Mouse (Mus musculus): ENCODE measurements at regions not wholly inside any gene's neighbourhood (a gene's known extent, or its start where the extent isn't known, plus 50 kb on each side); places are given as distances from the start of the nearest gene placed in this dataset.

GRCm38 (mm10) chr12:106460650-106461049 is 450.6 kb downstream of the Vrk1 start:
- no peaks in the 10 kb centered on the region for H3K79me3 ChIP-seq (ENCODE audit: low read depth)
- TF ChIP-seq FOSL1 (IDR thresholded peaks at IDR 0.05; ENCODE audit: insufficient read depth, low read length, poor library complexity, severe bottlenecking) = no peak
- no peak for TF ChIP-seq CEBPB (IDR thresholded peaks at IDR 0.05; ENCODE audit: low read depth)
- TF ChIP-seq MYOD1 (IDR thresholded peaks at IDR 0.05; ENCODE audit: control insufficient read depth, insufficient read length, low read depth) = no peak
- TF ChIP-seq USF1 (IDR thresholded peaks at IDR 0.05; ENCODE audit: low read depth) = no peak
- TF ChIP-seq MAX (IDR thresholded peaks at IDR 0.05) = no peak
- TF ChIP-seq MYOG (IDR thresholded peaks at IDR 0.05; ENCODE audit: control insufficient read depth, extremely low read depth, insufficient read length) = no peak
- no peak for TF ChIP-seq CTCF (IDR thresholded peaks at IDR 0.05; ENCODE audit: control insufficient read depth, insufficient read depth, insufficient read length)
- H3K4me3 ChIP-seq (ENCODE audit: insufficient read depth, poor library complexity, severe bottlenecking) = no peak overlapping the region
- H3K27me3 ChIP-seq (ENCODE audit: control insufficient read depth, insufficient read depth, insufficient read length) = no peaks in the 10 kb centered on the region
- H3K79me2 ChIP-seq (ENCODE audit: control insufficient read depth, insufficient read depth) = no peaks in the 10 kb centered on the region
- no peak overlapping the region for H3ac ChIP-seq (ENCODE audit: control insufficient read depth, insufficient read length, low read depth)
- H3K36me3 ChIP-seq (ENCODE audit: control insufficient read depth, insufficient read depth) = no peaks in the 10 kb centered on the region

- H3K4me3 ChIP-seq (ENCODE audit: insufficient read depth, poor library complexity, severe bottlenecking) = no peak overlapping the region
- H3K79me2 ChIP-seq (ENCODE audit: control insufficient read depth, insufficient read depth) = no peaks in the 10 kb centered on the region
- TF ChIP-seq MAX (IDR thresholded peaks at IDR 0.05) (no peak), MYOD1 (IDR thresholded peaks at IDR 0.05; ENCODE audit: control insufficient read depth, insufficient read length, low read depth) (no peak), FOSL1 (IDR thresholded peaks at IDR 0.05; ENCODE audit: insufficient read depth, low read length, poor library complexity, severe bottlenecking) (no peak), CEBPB (IDR thresholded peaks at IDR 0.05; ENCODE audit: low read depth) (no peak), CTCF (IDR thresholded peaks at IDR 0.05; ENCODE audit: control insufficient read depth, insufficient read depth, insufficient read length) (no peak), USF1 (IDR thresholded peaks at IDR 0.05; ENCODE audit: low read depth) (no peak), MYOG (IDR thresholded peaks at IDR 0.05; ENCODE audit: control insufficient read depth, extremely low read depth, insufficient read length) (no peak)
- no peaks in the 10 kb centered on the region for H3K79me3 ChIP-seq (ENCODE audit: low read depth)
- no peaks in the 10 kb centered on the region for H3K36me3 ChIP-seq (ENCODE audit: control insufficient read depth, insufficient read depth)
- no peak overlapping the region for H3ac ChIP-seq (ENCODE audit: control insufficient read depth, insufficient read length, low read depth)
- H3K27me3 ChIP-seq (ENCODE audit: control insufficient read depth, insufficient read depth, insufficient read length) = no peaks in the 10 kb centered on the region
These were observed 452.3 kb downstream of the Vrk1 start for GRCm38 (mm10) chr12:106462281-106462680.

- H3K36me3 ChIP-seq (ENCODE audit: control insufficient read depth, insufficient read depth) = no peaks in the 10 kb centered on the region
- TF ChIP-seq USF1 (IDR thresholded peaks at IDR 0.05; ENCODE audit: low read depth) (no peak), MAX (IDR thresholded peaks at IDR 0.05) (no peak), CEBPB (IDR thresholded peaks at IDR 0.05; ENCODE audit: low read depth) (no peak), CTCF (IDR thresholded peaks at IDR 0.05; ENCODE audit: control insufficient read depth, insufficient read depth, insufficient read length) (no peak), MYOG (IDR thresholded peaks at IDR 0.05; ENCODE audit: control insufficient read depth, extremely low read depth, insufficient read length) (no peak), FOSL1 (IDR thresholded peaks at IDR 0.05; ENCODE audit: insufficient read depth, low read length, poor library complexity, severe bottlenecking) (no peak), MYOD1 (IDR thresholded peaks at IDR 0.05; ENCODE audit: control insufficient read depth, insufficient read length, low read depth) (no peak)
These were observed 454.7 kb downstream of the Vrk1 start for GRCm38 (mm10) chr12:106464701-106465100.

GRCm38 (mm10) chr12:106468173-106468860 is 458.3 kb downstream of the Vrk1 start:
- no peaks in the 10 kb centered on the region for H3K36me3 ChIP-seq (ENCODE audit: control insufficient read depth, insufficient read depth)
- TF ChIP-seq CEBPB (IDR thresholded peaks at IDR 0.05; ENCODE audit: low read depth) (no peak), MYOD1 (IDR thresholded peaks at IDR 0.05; ENCODE audit: control insufficient read depth, insufficient read length, low read depth) (no peak), CTCF (IDR thresholded peaks at IDR 0.05; ENCODE audit: control insufficient read depth, insufficient read depth, insufficient read length) (no peak), MAX (IDR thresholded peaks at IDR 0.05) (no peak), MYOG (IDR thresholded peaks at IDR 0.05; ENCODE audit: control insufficient read depth, extremely low read depth, insufficient read length) (no peak), USF1 (IDR thresholded peaks at IDR 0.05; ENCODE audit: low read depth) (no peak), FOSL1 (IDR thresholded peaks at IDR 0.05; ENCODE audit: insufficient read depth, low read length, poor library complexity, severe bottlenecking) (no peak)

More at GRCm38 (mm10) chr12:106464701-106465100, 454.7 kb downstream of the Vrk1 start:
- Histone ChIP-seq H3K79me2 (ENCODE audit: control insufficient read depth, insufficient read depth) (no peaks in the 10 kb centered on the region), H3K27me3 (ENCODE audit: control insufficient read depth, insufficient read depth, insufficient read length) (no peaks in the 10 kb centered on the region), H3ac (ENCODE audit: control insufficient read depth, insufficient read length, low read depth) (no peak overlapping the region), H3K4me3 (ENCODE audit: insufficient read depth, poor library complexity, severe bottlenecking) (no peak overlapping the region), H3K79me3 (ENCODE audit: low read depth) (no peaks in the 10 kb centered on the region)

GRCm38 (mm10) chr12:106474501-106475165 is 464.6 kb downstream of the Vrk1 start:
- Histone ChIP-seq H3K27me3 (ENCODE audit: control insufficient read depth, insufficient read depth, insufficient read length) (no peaks in the 10 kb centered on the region), H3K4me3 (ENCODE audit: insufficient read depth, poor library complexity, severe bottlenecking) (no peak overlapping the region)
- TF ChIP-seq FOSL1 (IDR thresholded peaks at IDR 0.05; ENCODE audit: insufficient read depth, low read length, poor library complexity, severe bottlenecking) (no peak), MYOD1 (IDR thresholded peaks at IDR 0.05; ENCODE audit: control insufficient read depth, insufficient read length, low read depth) (no peak), USF1 (IDR thresholded peaks at IDR 0.05; ENCODE audit: low read depth) (no peak), MYOG (IDR thresholded peaks at IDR 0.05; ENCODE audit: control insufficient read depth, extremely low read depth, insufficient read length) (no peak), CEBPB (IDR thresholded peaks at IDR 0.05; ENCODE audit: low read depth) (no peak), MAX (IDR thresholded peaks at IDR 0.05) (no peak), CTCF (IDR thresholded peaks at IDR 0.05; ENCODE audit: control insufficient read depth, insufficient read depth, insufficient read length) (no peak)

More at GRCm38 (mm10) chr12:106468173-106468860, 458.3 kb downstream of the Vrk1 start:
- no peaks in the 10 kb centered on the region for H3K27me3 ChIP-seq (ENCODE audit: control insufficient read depth, insufficient read depth, insufficient read length)
- no peaks in the 10 kb centered on the region for H3K79me2 ChIP-seq (ENCODE audit: control insufficient read depth, insufficient read depth)
- no peak overlapping the region for H3K4me3 ChIP-seq (ENCODE audit: insufficient read depth, poor library complexity, severe bottlenecking)
- no peaks in the 10 kb centered on the region for H3K79me3 ChIP-seq (ENCODE audit: low read depth)
- no peak overlapping the region for H3ac ChIP-seq (ENCODE audit: control insufficient read depth, insufficient read length, low read depth)

More at GRCm38 (mm10) chr12:106474501-106475165, 464.6 kb downstream of the Vrk1 start:
- H3K79me3 ChIP-seq (ENCODE audit: low read depth) = no peaks in the 10 kb centered on the region
- H3K36me3 ChIP-seq (ENCODE audit: control insufficient read depth, insufficient read depth) = no peaks in the 10 kb centered on the region
- no peak overlapping the region for H3ac ChIP-seq (ENCODE audit: control insufficient read depth, insufficient read length, low read depth)
- H3K79me2 ChIP-seq (ENCODE audit: control insufficient read depth, insufficient read depth) = no peaks in the 10 kb centered on the region
